ENCODE assay signal across 10 mouse cellular contexts in genomic region chr12:69688368-69688767, GRCm38 (mm10). TPM values are rescaled to one million over a fixed set of nuclear protein-coding genes. Genes with fewer than 3 reads are reported as not detected.
DNase-seq lines count a peak whose midpoint lies in the region; ATAC-seq and TF ChIP-seq lines count a peak whose summit lies in the region.
"Had no signal": no experiment of that assay in that cellular context is flagged by ENCODE, and none has a peak within 500 bp of the region (broad histone marks: within the 10 kb centered on the region; RNA-seq: fewer than 3 reads in every experiment).

No protein-coding gene starts in this region.

- DNase-seq in heart, adult 2 months, result no peak
- peak; percentile 15 for DNase-seq in midbrain, postnatal 0 days (ENCODE audit: low spot score)
- DNase-seq in kidney, postnatal 4 days, result peak; percentile 39 to 41
- no peak for DNase-seq in right cerebral cortex, postnatal 4 days
- no peak for DNase-seq in gastrocnemius, postnatal 14 days
- DNase-seq in ovary, postnatal 10 days (ENCODE audit: low spot score), result no peak
- DNase-seq: forebrain, postnatal 0 days; layer of hippocampus, postnatal 36 days had no signal

- no peak for TF ChIP-seq CTCF in heart, adult 2 months (IDR thresholded peaks at IDR 0.05)
- no peak for TF ChIP-seq CTCF in midbrain, postnatal 0 days (IDR thresholded peaks at IDR 0.05)

- no peak for ATAC-seq in heart, embryonic 14.5 days (ENCODE audit: insufficient number of reproducible peaks, insufficient read depth, low FRiP score, low read depth)
- no peak for ATAC-seq in midbrain, postnatal 0 days (ENCODE audit: low FRiP score)
- no peak for ATAC-seq in midbrain, embryonic 13.5 days
- ATAC-seq: forebrain, postnatal 0 days had no signal

- intact Hi-C loops in heart, adult 2 months (cut with DNase I), result no loop called here
- intact Hi-C loops in gastrocnemius, postnatal 14 days (cut with DNase I; ENCODE audit: low total_unique reads), result no loop called here

- H3K9me3 ChIP-seq in heart, embryonic 14.5 days (ENCODE audit: control insufficient read depth, low read length), result no peaks in the 10 kb centered on the region
- no peaks in the 10 kb centered on the region for H3K9me3 ChIP-seq in midbrain, postnatal 0 days (ENCODE audit: low read length)
- H3K9me3 ChIP-seq in midbrain, embryonic 13.5 days, result no peaks in the 10 kb centered on the region

- no peaks in the 10 kb centered on the region for H3K27me3 ChIP-seq in heart, embryonic 14.5 days (ENCODE audit: control insufficient read depth, insufficient read depth, low read length)
- H3K27me3 ChIP-seq in heart, adult 2 months (ENCODE audit: control insufficient read depth, insufficient read depth, low read length), result no peaks in the 10 kb centered on the region
- no peaks in the 10 kb centered on the region for H3K27me3 ChIP-seq in midbrain, postnatal 0 days (ENCODE audit: insufficient read depth, low read length)
- no peaks in the 10 kb centered on the region for H3K27me3 ChIP-seq in midbrain, embryonic 13.5 days

- H3K79me2 ChIP-seq in heart, adult 2 months (replicated peaks; ENCODE audit: control insufficient read depth, insufficient read depth, low read length), result no peaks in the 10 kb centered on the region

- H3K9ac ChIP-seq in heart, embryonic 14.5 days (ENCODE audit: low read length), result no peak overlapping the region
- no peak overlapping the region for H3K9ac ChIP-seq in heart, adult 2 months (ENCODE audit: low read depth, low read length)
- H3K9ac ChIP-seq in midbrain, postnatal 0 days (replicated peaks; ENCODE audit: low read length, poor library complexity, severe bottlenecking), result no peak overlapping the region
- no peak overlapping the region for H3K9ac ChIP-seq in midbrain, embryonic 13.5 days (replicated peaks)
- H3K9ac ChIP-seq: forebrain, postnatal 0 days had no signal

- H3K4me1 ChIP-seq in heart, embryonic 14.5 days (ENCODE audit: control insufficient read depth in 2 of 2, insufficient read depth in 2 of 2, low read length in 2 of 2), result peaks cover 5 to 7% of the 10 kb centered on the region in 2 experiments
- H3K4me1 ChIP-seq in heart, adult 2 months (ENCODE audit: control insufficient read depth, insufficient read depth, low read length), result no peaks in the 10 kb centered on the region
- no peaks in the 10 kb centered on the region for H3K4me1 ChIP-seq in midbrain, postnatal 0 days (ENCODE audit: insufficient read depth, low read length)
- H3K4me1 ChIP-seq in midbrain, embryonic 13.5 days (replicated peaks), result no peaks in the 10 kb centered on the region

- H3K4me3 ChIP-seq in heart, embryonic 14.5 days (ENCODE audit: control insufficient read depth in 1 of 2, insufficient read depth in 1 of 2, low read depth in 1 of 2, low read length in 2 of 2), result no peak overlapping the region
- H3K4me3 ChIP-seq in heart, adult 2 months, result no peak overlapping the region
- no peak overlapping the region for H3K4me3 ChIP-seq in midbrain, postnatal 0 days (ENCODE audit: low read depth, low read length)
- H3K4me3 ChIP-seq in midbrain, embryonic 13.5 days (replicated peaks), result no peak overlapping the region

- no peak for TF ChIP-seq EP300 in heart, adult 2 months (IDR thresholded peaks at IDR 0.05; ENCODE audit: insufficient read depth, low read depth, low read length)

- no peak for TF ChIP-seq POLR2A in heart, adult 2 months (IDR thresholded peaks at IDR 0.05; ENCODE audit: insufficient read depth, low read depth, low read length)

- no peaks in the 10 kb centered on the region for H3K36me3 ChIP-seq in heart, embryonic 14.5 days (ENCODE audit: control insufficient read depth, insufficient read depth, low read length)
- no peaks in the 10 kb centered on the region for H3K36me3 ChIP-seq in heart, adult 2 months (ENCODE audit: control insufficient read depth, insufficient read depth, low read length)
- H3K36me3 ChIP-seq in midbrain, postnatal 0 days (ENCODE audit: insufficient read depth, low read length), result peaks cover under 1% of the 10 kb centered on the region; the same call in 1 of the 2 replicates
- 0 out of 2 replicates have a peak, but pooled peaks cover 5% of the 10 kb centered on the region for H3K36me3 ChIP-seq in midbrain, embryonic 13.5 days

- H3K27ac ChIP-seq in heart, embryonic 14.5 days (replicated peaks in 1 of 2; ENCODE audit: control insufficient read depth in 1 of 2, insufficient read depth in 1 of 2, low read depth in 2 of 2, low read length in 2 of 2), result 0 out of 4 replicates have a peak overlapping the region, but pooled peaks have one; percentile 7 to 8
- H3K27ac ChIP-seq in heart, adult 2 months, result no peak overlapping the region
- no peak overlapping the region for H3K27ac ChIP-seq in midbrain, postnatal 0 days (ENCODE audit: low read depth, low read length)
- H3K27ac ChIP-seq in midbrain, embryonic 13.5 days, result no peak overlapping the region

- WGBS in heart, embryonic 14.5 days, result 27% methylated on average over 2 of the region's 2 CpGs
- WGBS in heart, adult 2 months, result 15% methylated on average over 2 of the region's 2 CpGs
- WGBS in midbrain, postnatal 0 days, result 61% methylated on average over 2 of the region's 2 CpGs
- WGBS in midbrain, embryonic 13.5 days, result 77% methylated on average over 2 of the region's 2 CpGs

- H3K4me2 ChIP-seq in heart, embryonic 14.5 days (ENCODE audit: low read length), result no peak overlapping the region
- no peak overlapping the region for H3K4me2 ChIP-seq in midbrain, postnatal 0 days (ENCODE audit: low read depth, low read length, poor library complexity, severe bottlenecking)
- no peak overlapping the region for H3K4me2 ChIP-seq in midbrain, embryonic 13.5 days (replicated peaks)

RNA-seq across cellular contexts. Expression of gene Sos2, which starts 6.7 kb away (rescaled TPM):
- 10.3 and 13.0 TPM in 2 replicates for polyA plus RNA-seq in heart, embryonic 14.5 days (2014; fragmentation: Nextera tagmentation; extraction: Ambion mirVana)
- total RNA-seq in heart, adult 2 months (2021), result 10 to 100 TPM; 33.7 to 38.5 TPM
- 21.3 and 33.1 TPM in 2 replicates for polyA plus RNA-seq in heart, adult 2 months (2012; rRNA removed)
- total RNA-seq in midbrain, postnatal 0 days (2014; rRNA removed), result 32.3 and 33.6 TPM in 2 replicates
- polyA plus RNA-seq in midbrain, postnatal 0 days (2015; fragmentation: Nextera tagmentation; extraction: Ambion mirVana), result 6.3 and 7.7 TPM in 2 replicates
- polyA plus RNA-seq in midbrain, embryonic 13.5 days (2015; fragmentation: Nextera tagmentation; extraction: Ambion mirVana), result 12.4 and 13.1 TPM in 2 replicates
- 10 to 100 TPM; 27.2 to 29.2 TPM for total RNA-seq in gastrocnemius, postnatal 14 days (2021)

RNA-seq across cellular contexts. Expression of gene L2hgdh, which starts 36.3 kb away (rescaled TPM):
- 13.8 and 15.9 TPM in 2 replicates for polyA plus RNA-seq in heart, embryonic 14.5 days (2014; fragmentation: Nextera tagmentation; extraction: Ambion mirVana)
- 10 to 100 TPM; 41.9 to 49.4 TPM for total RNA-seq in heart, adult 2 months (2021)
- polyA plus RNA-seq in heart, adult 2 months (2012; rRNA removed), result 13.8 and 33.4 TPM in 2 replicates
- 11.0 and 14.8 TPM in 2 replicates for total RNA-seq in midbrain, postnatal 0 days (2014; rRNA removed)
- 9.7 and 9.8 TPM in 2 replicates for polyA plus RNA-seq in midbrain, postnatal 0 days (2015; fragmentation: Nextera tagmentation; extraction: Ambion mirVana)
- polyA plus RNA-seq in midbrain, embryonic 13.5 days (2015; fragmentation: Nextera tagmentation; extraction: Ambion mirVana), result 9.7 and 10.7 TPM in 2 replicates
- 10 to 100 TPM; 24.6 to 28.1 TPM for total RNA-seq in gastrocnemius, postnatal 14 days (2021)

RNA-seq across cellular contexts. Expression of gene Atp5s, which starts 36.4 kb away (rescaled TPM):
- 42.3 and 44.6 TPM in 2 replicates for polyA plus RNA-seq in heart, embryonic 14.5 days (2014; fragmentation: Nextera tagmentation; extraction: Ambion mirVana)
- 10 to 100 TPM; 31.5 to 34.7 TPM for total RNA-seq in heart, adult 2 months (2021)
- 22.5 and 56.1 TPM in 2 replicates for polyA plus RNA-seq in heart, adult 2 months (2012; rRNA removed)
- total RNA-seq in midbrain, postnatal 0 days (2014; rRNA removed), result 19.8 and 41.7 TPM in 2 replicates
- polyA plus RNA-seq in midbrain, postnatal 0 days (2015; fragmentation: Nextera tagmentation; extraction: Ambion mirVana), result 39.1 and 44.4 TPM in 2 replicates
- polyA plus RNA-seq in midbrain, embryonic 13.5 days (2015; fragmentation: Nextera tagmentation; extraction: Ambion mirVana), result 24.9 and 25.2 TPM in 2 replicates
- total RNA-seq in gastrocnemius, postnatal 14 days (2021), result 10 to 100 TPM in 1 of 2 experiments, 1 to 10 TPM in 1; 7.3 to 10.5 TPM

Comparison
In these comparisons a context has a peak if more than half of its experiments do, and no peak if none do; other contexts are left out.
1. H3K27ac ChIP-seq: peak in heart, embryonic 14.5 days (2 of 2); none in heart, adult 2 months (single experiment), midbrain, postnatal 0 days (single experiment) and midbrain, embryonic 13.5 days (single experiment).
2. DNase-seq: peak in midbrain, postnatal 0 days (single experiment) and kidney, postnatal 4 days (2 of 2); none in heart, adult 2 months (0 of 2), right cerebral cortex, postnatal 4 days (single experiment), gastrocnemius, postnatal 14 days (single experiment) and ovary, postnatal 10 days (single experiment).